Mouse (Mus musculus) midbrain, embryonic 11.5 days (tissue): ENCODE measurements around the gene Pde12. TPM values are rescaled to one million over a fixed set of nuclear protein-coding genes. Genes with fewer than 3 reads are reported as not detected.
"Not testable (repeated sequence)": the region's sequence is repeated elsewhere in the genome, so short reads cannot be mapped to it uniquely, and the experiment has no call there.

ENCODE experiments used
- ATAC-seq: fragments of 200-750 bp; cut with Nextera tagmentation; 2 replicates; pipeline ENCODE4 v1.8.0; 2017; ENCODE audit warnings: moderate TSS enrichment, moderate library complexity; ENCODE audit not compliant: low FRiP score
- DNase-seq: peaks from one replicate; pipeline ENCODE4 v3.0.0; 2015; ENCODE audit warnings: low spot score; ENCODE audit errors: missing footprints
- H3K27ac ChIP-seq: fragments of 300-500 bp; sonication (generic); 2 replicates; pipeline ENCODE4 v1.5.1; 2014; ENCODE audit warnings: low read depth, low read length
- H3K27me3 ChIP-seq: fragments of 300-500 bp; sonication (generic); 2 replicates; pipeline ENCODE4 v1.6.1; 2014; ENCODE audit warnings: mild to moderate bottlenecking, low read length, moderate library complexity, mixed read lengths; ENCODE audit not compliant: control insufficient read depth, insufficient read depth
- H3K36me3 ChIP-seq: fragments of 300-500 bp; sonication (generic); 2 replicates; pipeline ENCODE4 v1.6.1; 2014; ENCODE audit warnings: mild to moderate bottlenecking, low read length, moderate library complexity, mixed read lengths; ENCODE audit not compliant: control insufficient read depth, insufficient read depth
- H3K4me1 ChIP-seq: fragments of 300-500 bp; sonication (generic); 2 replicates; pipeline ENCODE4 v1.6.1; 2014; ENCODE audit warnings: low read length; ENCODE audit not compliant: control insufficient read depth, insufficient read depth
- H3K4me2 ChIP-seq: fragments of 300-500 bp; sonication (generic); 2 replicates; pipeline ENCODE4 v1.6.1; 2014; ENCODE audit warnings: mild to moderate bottlenecking, moderate library complexity
- H3K4me3 ChIP-seq: fragments of 300-500 bp; sonication (generic); 2 replicates; pipeline ENCODE4 v1.5.1; 2014; ENCODE audit warnings: low read depth, low read length
- H3K9ac ChIP-seq: fragments of 300-500 bp; sonication (generic); 2 replicates; pipeline ENCODE4 v1.6.1; 2014; ENCODE audit warnings: low read length
- H3K9me3 ChIP-seq: fragments of 300-500 bp; sonication (generic); 2 replicates; pipeline ENCODE4 v1.6.1; 2016; ENCODE audit warnings: low read length; ENCODE audit not compliant: control insufficient read depth
- WGBS: fragments of 180-500 bp; shearing (Covaris S2); extraction: QIAGEN DNeasy Blood & Tissue Kit; methylation state at CpG from one replicate; pipeline ENCODE4 v1.1.7; 2014; 5-methylcytosine and 5-hydroxymethylcytosine counted together
- polyA plus RNA-seq: library from polyadenylated mRNA; unstranded; fragments of >200 nt; fragmentation: Nextera tagmentation; extraction: Ambion mirVana; gene quantifications from 2 replicates; pipeline ENCODE4 v1.2.1, GENCODE M21; 2014

Pde12 gene
- 12.4 and 13.7 TPM in 2 replicates for polyA plus RNA-seq

DNA sequence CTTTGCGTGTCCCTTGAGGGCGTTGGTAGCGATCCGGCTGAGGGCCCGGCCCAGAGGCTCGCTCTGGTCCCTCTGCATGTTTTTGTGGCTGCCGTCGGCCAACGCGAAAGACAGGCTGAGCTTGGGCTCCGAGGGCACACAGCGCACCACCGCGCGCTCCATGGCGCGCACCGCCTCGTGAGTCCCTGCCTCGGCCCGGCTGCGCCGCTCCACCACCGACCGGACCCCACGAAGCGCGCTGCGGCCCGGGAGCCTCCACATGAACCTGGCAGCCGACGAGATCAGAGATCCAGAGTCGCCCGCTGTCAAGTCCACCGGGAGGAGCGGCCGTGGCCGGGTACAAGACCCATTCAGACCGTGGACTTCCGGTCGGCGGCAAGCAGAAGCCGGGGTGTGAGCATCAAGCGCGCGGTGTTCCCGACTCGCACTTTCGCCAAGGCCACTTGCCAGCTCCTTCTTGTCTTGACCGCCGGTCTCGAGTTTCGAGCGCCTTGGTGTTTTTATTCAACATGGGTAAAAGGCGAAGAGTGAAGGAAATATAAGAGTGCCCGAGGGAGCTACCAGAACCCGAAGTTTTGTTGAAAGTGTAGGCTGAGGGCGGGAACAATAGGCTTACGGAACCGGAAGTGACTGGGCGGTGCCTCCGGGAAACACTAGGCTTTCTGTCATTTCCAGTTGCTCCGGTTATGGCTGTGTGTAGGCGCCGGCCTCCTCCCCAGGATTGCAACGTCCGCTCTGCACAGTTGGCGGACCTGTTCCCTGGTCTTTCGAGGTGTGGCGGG is at the start of gene Pde12:
TSS of gene Pde12 (minus strand) at position 592 of the 782 bp plus-strand sequence.
- WGBS = under 1% methylated on average over 68 of the region's 70 CpGs
- Histone ChIP-seq H3K9me3 (no peaks in the 10 kb centered on the region), H3K4me3 (peak within 1 kb of the TSS; percentile 96), H3K27me3 (no peaks in the 10 kb centered on the region), H3K27ac (peak within 1 kb of the TSS; percentile 71), H3K4me2 (peak within 1 kb of the TSS; percentile 84), H3K9ac (peak within 1 kb of the TSS; percentile 86), H3K36me3 (peaks cover 3% of the 10 kb centered on the region; the same call in 1 of the 2 replicates), H3K4me1 (peaks cover 18% of the 10 kb centered on the region)
- peak; percentile 99 for DNase-seq
- ATAC-seq = peak; percentile 93

DNA sequence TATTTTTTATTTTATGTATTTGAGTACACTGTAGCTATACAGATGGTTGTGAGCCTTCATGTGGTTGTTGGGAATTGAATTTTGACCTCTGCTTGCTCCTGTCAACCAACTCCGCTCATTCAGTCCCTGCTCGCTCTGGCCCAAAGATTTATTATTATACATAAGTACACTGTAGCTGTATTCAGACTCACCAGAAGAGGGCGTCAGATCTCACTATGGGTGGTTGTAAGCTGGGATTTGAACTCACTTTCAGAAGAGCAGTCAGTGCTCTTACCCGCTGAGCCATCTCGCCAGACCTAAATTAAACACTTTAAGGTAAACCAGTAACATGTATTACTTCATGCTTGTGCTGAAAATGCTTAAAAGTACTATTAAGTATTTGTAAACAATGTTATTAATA is 35.6 kb upstream of the Pde12 start:
- H3K4me2 ChIP-seq, H3K4me1 ChIP-seq, DNase-seq, H3K27me3 ChIP-seq, H3K4me3 ChIP-seq, H3K27ac ChIP-seq, ATAC-seq, H3K9ac ChIP-seq, H3K36me3 ChIP-seq, H3K9me3 ChIP-seq: not testable (repeated sequence)
- 87% methylated on average over 5 of the region's 5 CpGs for WGBS

DNA sequence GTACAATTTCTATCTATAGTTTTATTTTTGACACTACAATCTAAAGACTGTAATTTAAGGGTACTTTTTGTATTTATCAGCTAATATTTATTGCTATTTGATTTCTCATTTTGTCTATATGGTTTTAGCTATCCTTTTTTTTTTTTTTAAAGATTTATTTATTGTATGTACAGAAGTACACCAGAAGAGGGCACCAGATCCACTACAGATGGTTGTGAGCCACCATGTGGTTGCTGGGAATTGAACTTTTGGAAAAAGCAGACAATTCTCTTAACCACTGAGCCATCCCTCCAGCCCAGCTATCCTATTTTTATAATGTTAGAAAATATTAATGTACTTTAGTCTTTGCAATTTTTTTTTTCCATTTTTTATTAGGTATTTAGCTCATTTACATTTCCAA is 28.2 kb upstream of the Pde12 start:
- Histone ChIP-seq H3K27ac (no peak overlapping the region), H3K36me3 (no peaks in the 10 kb centered on the region), H3K4me3 (no peak overlapping the region), H3K27me3 (no peaks in the 10 kb centered on the region), H3K9me3 (no peaks in the 10 kb centered on the region), H3K4me2 (no peak overlapping the region), H3K9ac (no peak overlapping the region), H3K4me1 (no peaks in the 10 kb centered on the region)
- ATAC-seq (no peak), DNase-seq (no peak)

DNA sequence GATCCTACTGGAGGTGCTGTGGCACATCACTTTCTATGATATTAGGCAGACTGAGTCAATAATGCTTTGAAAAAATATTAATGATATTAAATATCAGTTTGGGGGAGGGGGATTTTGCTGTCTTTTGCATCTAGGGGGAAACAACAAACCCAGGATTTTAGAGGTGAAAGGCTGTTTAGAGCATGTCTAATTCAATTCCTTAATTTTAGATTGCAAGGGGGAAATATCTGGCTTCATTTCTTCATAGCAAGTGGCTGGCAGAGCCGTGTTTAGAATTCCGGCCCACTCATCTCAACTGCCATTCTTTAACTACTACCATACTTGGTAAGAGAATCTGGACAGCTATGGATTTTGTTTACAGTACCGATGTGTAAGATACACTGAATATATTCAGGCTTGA is 23.3 kb upstream of the Pde12 start, which contains the start of gene Dnah12:
TSS of gene Dnah12 (plus strand) at position 301 of the 400 bp plus-strand sequence.
- WGBS = 90% methylated on average over 3 of the region's 3 CpGs
- DNase-seq (no peak), ATAC-seq (no peak)
- Histone ChIP-seq H3K27ac (no peak within 1 kb of the TSS), H3K9ac (no peak within 1 kb of the TSS), H3K4me2 (no peak within 1 kb of the TSS), H3K9me3 (no peaks in the 10 kb centered on the region), H3K27me3 (no peaks in the 10 kb centered on the region), H3K4me3 (no peak within 1 kb of the TSS), H3K4me1 (no peaks in the 10 kb centered on the region), H3K36me3 (no peaks in the 10 kb centered on the region)

DNA sequence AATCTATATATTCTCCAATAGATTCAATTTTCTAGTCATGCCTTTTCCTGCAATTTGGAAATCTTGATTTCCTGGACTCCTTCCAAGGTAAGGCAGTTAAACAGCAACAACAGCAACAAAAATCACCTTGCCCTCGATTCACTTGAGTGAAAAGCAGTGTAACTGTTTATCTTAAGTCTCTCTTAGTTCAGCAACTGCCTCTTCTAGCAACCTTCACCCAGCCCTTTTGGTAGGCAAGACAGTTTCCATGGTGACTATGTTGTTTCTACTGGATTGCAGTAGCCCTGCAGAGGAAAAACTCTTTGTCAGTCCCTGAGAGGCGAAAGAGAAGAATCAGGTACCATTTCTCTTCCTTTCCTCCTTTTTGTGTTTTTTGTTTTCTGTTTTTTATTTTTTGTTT is 21.7 kb upstream of the Pde12 start:
- no peak overlapping the region for H3K4me3 ChIP-seq
- H3K27me3 ChIP-seq = no peaks in the 10 kb centered on the region
- ATAC-seq (no peak), DNase-seq (no peak)
- H3K9me3 ChIP-seq = no peaks in the 10 kb centered on the region
- no peaks in the 10 kb centered on the region for H3K4me1 ChIP-seq
- no peak overlapping the region for H3K27ac ChIP-seq
- no peak overlapping the region for H3K4me2 ChIP-seq
- no peak overlapping the region for H3K9ac ChIP-seq
- WGBS = 55% methylated on average over 2 of the region's 2 CpGs
- H3K36me3 ChIP-seq = no peaks in the 10 kb centered on the region

DNA sequence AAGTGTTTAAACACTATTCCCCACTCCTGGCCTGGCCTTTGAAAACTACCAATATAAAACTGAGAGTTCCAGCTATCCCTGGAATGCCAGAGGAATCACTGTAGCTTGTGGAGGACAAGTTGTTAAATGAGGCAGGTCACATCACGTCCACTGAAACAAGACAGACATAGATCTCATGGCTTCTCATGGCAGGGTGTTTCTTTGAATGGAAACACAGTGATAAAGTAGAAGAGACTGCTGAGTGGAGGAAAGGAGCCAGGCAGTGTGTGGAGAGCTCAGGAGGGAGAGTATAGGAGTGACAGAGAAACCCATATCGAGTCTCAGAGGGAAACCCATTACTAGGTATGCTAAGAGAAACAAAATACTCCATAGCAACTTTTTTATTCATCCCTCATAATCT is 21.0 kb upstream of the Pde12 start:
- no peak overlapping the region for H3K9ac ChIP-seq
- H3K27me3 ChIP-seq = no peaks in the 10 kb centered on the region
- no peak overlapping the region for H3K27ac ChIP-seq
- no peak overlapping the region for H3K4me3 ChIP-seq
- H3K4me2 ChIP-seq = no peak overlapping the region
- H3K4me1 ChIP-seq = no peaks in the 10 kb centered on the region
- no peak for ATAC-seq
- H3K36me3 ChIP-seq = no peaks in the 10 kb centered on the region
- DNase-seq = no peak
- WGBS = 63% methylated on average over 2 of the region's 2 CpGs
- no peaks in the 10 kb centered on the region for H3K9me3 ChIP-seq

DNA sequence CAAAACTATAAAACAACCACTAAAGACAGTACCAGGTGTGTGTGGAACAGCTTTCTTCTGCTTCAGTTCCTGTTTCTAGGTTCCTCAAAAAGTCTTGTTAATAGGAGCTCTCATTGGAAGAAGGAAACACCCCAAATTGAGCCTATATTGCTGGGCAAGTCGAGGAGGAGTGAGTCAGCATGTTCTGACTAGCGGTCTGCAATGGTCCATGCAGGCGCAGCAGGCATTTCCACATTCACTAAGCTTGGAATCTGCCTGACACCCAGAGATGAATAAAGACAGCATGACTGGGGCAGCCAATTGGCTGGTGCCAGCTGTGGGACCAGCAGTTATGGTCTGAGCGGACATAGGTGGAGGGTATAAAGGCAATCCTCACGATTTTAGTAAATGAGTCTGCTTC is 6.1 kb upstream of the Pde12 start:
- no peaks in the 10 kb centered on the region for H3K4me1 ChIP-seq
- no peaks in the 10 kb centered on the region for H3K36me3 ChIP-seq
- no peaks in the 10 kb centered on the region for H3K27me3 ChIP-seq
- WGBS = 76% methylated on average over 5 of the region's 5 CpGs
- DNase-seq = no peak
- no peak overlapping the region for H3K27ac ChIP-seq
- no peak overlapping the region for H3K4me2 ChIP-seq
- H3K4me3 ChIP-seq = no peak overlapping the region
- H3K9me3 ChIP-seq = no peaks in the 10 kb centered on the region
- H3K9ac ChIP-seq = no peak overlapping the region
- no peak for ATAC-seq

DNA sequence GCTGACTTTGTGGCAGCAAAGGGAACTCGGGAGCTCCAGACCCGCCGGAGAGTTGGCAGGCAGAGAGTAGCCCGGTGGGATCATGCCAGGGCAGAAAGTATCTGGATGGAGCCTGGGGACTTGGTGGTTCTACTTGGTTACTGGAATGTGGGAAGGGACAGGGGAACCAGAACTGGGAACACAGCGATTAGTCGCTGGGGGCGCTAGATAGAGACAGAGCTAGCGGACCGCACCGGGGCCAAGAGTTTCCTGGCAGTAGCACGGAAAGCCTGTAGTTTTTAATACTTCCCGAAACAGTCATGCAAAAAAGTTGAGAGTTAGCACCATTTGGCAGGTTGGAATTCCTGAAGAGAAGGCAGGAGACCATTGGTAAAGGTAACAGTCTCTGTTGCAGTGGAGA is 5.7 kb upstream of the Pde12 start:
- Histone ChIP-seq H3K9ac (no peak overlapping the region), H3K36me3 (no peaks in the 10 kb centered on the region), H3K4me2 (no peak overlapping the region), H3K27ac (no peak overlapping the region), H3K4me1 (peaks cover 3% of the 10 kb centered on the region; the same call in 1 of the 2 replicates), H3K9me3 (no peaks in the 10 kb centered on the region), H3K27me3 (no peaks in the 10 kb centered on the region), H3K4me3 (no peak overlapping the region)
- ATAC-seq (no peak), DNase-seq (no peak)
- 23% methylated on average over 12 of the region's 12 CpGs for WGBS

DNA sequence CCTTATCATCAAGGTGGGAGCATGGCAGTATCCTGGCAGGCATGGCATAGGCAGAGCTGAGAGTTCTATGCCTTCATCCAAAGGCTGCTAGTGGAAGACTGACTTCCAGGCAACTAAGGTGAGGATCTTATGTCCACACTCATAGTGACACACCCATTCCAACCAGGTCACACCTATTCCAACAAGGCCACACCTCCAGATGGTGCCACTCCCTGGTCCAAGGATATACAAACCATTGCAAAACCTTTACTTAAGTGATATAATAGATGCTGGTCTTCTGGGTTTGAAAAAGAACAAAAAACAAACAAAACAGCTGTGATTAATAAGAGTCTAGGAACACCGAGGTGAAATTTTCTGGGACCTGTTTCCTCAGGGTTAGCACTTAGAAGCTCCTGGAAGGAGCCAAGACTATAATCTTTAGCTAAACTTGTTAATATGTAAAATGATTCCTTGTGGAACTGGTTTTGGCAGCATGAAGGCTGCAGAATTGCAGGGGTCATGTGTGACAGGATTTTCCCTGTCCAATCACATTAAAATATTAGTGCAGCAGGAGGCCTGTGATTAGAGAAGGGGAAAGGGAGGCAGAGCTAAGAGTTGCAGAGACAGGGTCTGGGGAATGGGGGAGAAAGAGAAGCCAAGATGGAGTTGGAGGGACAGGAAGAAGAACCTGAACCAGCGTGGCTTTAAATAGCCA is 4.9 kb upstream of the Pde12 start:
- H3K27ac ChIP-seq, H3K4me1 ChIP-seq, H3K27me3 ChIP-seq, H3K4me3 ChIP-seq, H3K36me3 ChIP-seq, ATAC-seq, DNase-seq, H3K4me2 ChIP-seq, H3K9me3 ChIP-seq, H3K9ac ChIP-seq: not testable (repeated sequence)
- WGBS = 91% methylated on average over 2 of the region's 2 CpGs
